ENCODE assay signal across 7 mouse cellular contexts in the genomic region with DNA sequence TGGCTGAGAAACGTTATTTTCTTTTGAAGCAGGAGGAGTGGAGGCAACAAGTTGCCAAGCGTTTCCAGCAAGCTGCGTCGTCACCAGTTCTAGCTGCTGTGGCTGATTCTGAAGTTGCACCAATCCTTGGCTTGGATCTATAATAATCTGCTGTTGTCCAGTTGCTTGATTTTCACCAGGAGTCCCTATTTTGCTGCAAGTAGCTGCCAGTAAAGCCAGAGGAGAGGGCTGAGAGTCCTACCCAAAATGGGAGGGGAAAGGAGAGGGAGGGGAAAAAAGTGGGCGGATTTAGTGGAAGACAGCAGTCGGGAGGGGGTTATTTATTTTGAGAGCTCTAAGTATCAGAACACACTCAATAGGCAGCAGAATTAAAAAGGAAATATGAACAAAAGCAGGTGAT. TPM values are rescaled to one million over a fixed set of nuclear protein-coding genes. Genes with fewer than 3 reads are reported as not detected.
A peak's percentile ranks its signal among the peaks of the same experiment; 100 is the strongest.
DNase-seq lines count a peak whose midpoint lies in the region; ATAC-seq and TF ChIP-seq lines count a peak whose summit lies in the region.

No protein-coding gene starts in this region.

- DNase-seq in A20 (ENCODE audit: low read depth, low spot score): peak; percentile 45
- DNase-seq in MEL-GATA-1-ER (ENCODE audit: extremely low read depth, low read depth): peak; percentile 85
- DNase-seq in heart, embryonic 10.5 days (ENCODE audit: low spot score): peak; percentile 74
- peak; percentile 69 for DNase-seq in lung, postnatal 0 days (ENCODE audit: low spot score)

- H3K4me2 ChIP-seq in kidney, embryonic 15.5 days: peak overlapping the region; percentile 88
- H3K4me2 ChIP-seq in lung, postnatal 0 days (replicated peaks; ENCODE audit: low read depth, low read length): peak overlapping the region; percentile 64
- peak overlapping the region; percentile 66 for H3K4me2 ChIP-seq in stomach, embryonic 16.5 days (ENCODE audit: low read depth, low read length)

- H3K9ac ChIP-seq in kidney, embryonic 15.5 days: no peak overlapping the region
- H3K9ac ChIP-seq in lung, postnatal 0 days (replicated peaks; ENCODE audit: low read depth): no peak overlapping the region
- H3K9ac ChIP-seq in stomach, embryonic 16.5 days (ENCODE audit: low read length): peak overlapping the region; percentile 36; the same call in 1 of the 2 replicates

- no peak for TF ChIP-seq POLR2A in cortical plate, adult 2 months (IDR thresholded peaks at IDR 0.05; ENCODE audit: extremely low read depth, insufficient read depth, low read length)

- H3K4me3 ChIP-seq in cortical plate, adult 2 months (ENCODE audit: insufficient read depth, low read length): peak overlapping the region; percentile 84; the same call in 1 of the 2 replicates
- H3K4me3 ChIP-seq in heart, embryonic 10.5 days: peak overlapping the region; percentile 70
- peak overlapping the region; percentile 93 for H3K4me3 ChIP-seq in kidney, embryonic 15.5 days (replicated peaks)
- peak overlapping the region; percentile 93; the same call in 1 of the 2 replicates for H3K4me3 ChIP-seq in lung, postnatal 0 days (ENCODE audit: low read depth, low read length)
- H3K4me3 ChIP-seq in stomach, embryonic 16.5 days (replicated peaks; ENCODE audit: low read length): peak overlapping the region; percentile 15

- peaks cover 8% of the 10 kb centered on the region; the same call in 1 of the 2 replicates for H3K36me3 ChIP-seq in heart, embryonic 10.5 days
- 0 out of 2 replicates have a peak, but pooled peaks cover 2% of the 10 kb centered on the region for H3K36me3 ChIP-seq in kidney, embryonic 15.5 days
- no peaks in the 10 kb centered on the region for H3K36me3 ChIP-seq in lung, postnatal 0 days (ENCODE audit: insufficient read depth, low read length)
- no peaks in the 10 kb centered on the region for H3K36me3 ChIP-seq in stomach, embryonic 16.5 days (ENCODE audit: control insufficient read depth, insufficient read depth, low read length)

- H3K27ac ChIP-seq in cortical plate, adult 2 months (ENCODE audit: insufficient read depth, low read length): no peak overlapping the region
- H3K27ac ChIP-seq in heart, embryonic 10.5 days: peak overlapping the region; percentile 91; the same call in 1 of the 2 replicates
- H3K27ac ChIP-seq in kidney, embryonic 15.5 days: no peak overlapping the region
- H3K27ac ChIP-seq in lung, postnatal 0 days (ENCODE audit: low read length): peak overlapping the region; percentile 11; the same call in 1 of the 2 replicates
- no peak overlapping the region for H3K27ac ChIP-seq in stomach, embryonic 16.5 days (ENCODE audit: low read length)

- WGBS in heart, embryonic 10.5 days: 42% methylated on average over 6 of the region's 6 CpGs
- WGBS in kidney, embryonic 15.5 days: 25% methylated on average over 6 of the region's 6 CpGs
- WGBS in lung, postnatal 0 days: 16% methylated on average over 6 of the region's 6 CpGs
- WGBS in stomach, embryonic 16.5 days: 14% methylated on average over 6 of the region's 6 CpGs

- TF ChIP-seq EP300 in lung, postnatal 0 days (IDR thresholded peaks at IDR 0.05): no peak

- H3K9me3 ChIP-seq in heart, embryonic 10.5 days: no peaks in the 10 kb centered on the region
- H3K9me3 ChIP-seq in kidney, embryonic 15.5 days (replicated peaks): no peaks in the 10 kb centered on the region
- no peaks in the 10 kb centered on the region for H3K9me3 ChIP-seq in lung, postnatal 0 days (ENCODE audit: low read length)
- H3K9me3 ChIP-seq in stomach, embryonic 16.5 days (replicated peaks; ENCODE audit: control insufficient read depth, low read length): no peaks in the 10 kb centered on the region

- ATAC-seq in kidney, embryonic 15.5 days (replicated peaks; ENCODE audit: low FRiP score): no peak
- no peak for ATAC-seq in lung, postnatal 0 days
- no peak for ATAC-seq in stomach, embryonic 16.5 days (ENCODE audit: insufficient read depth, low FRiP score)

- peaks cover 4% of the 10 kb centered on the region; the same call in 1 of the 2 replicates for H3K4me1 ChIP-seq in cortical plate, adult 2 months (ENCODE audit: control insufficient read depth, insufficient read depth, low read length)
- H3K4me1 ChIP-seq in heart, embryonic 10.5 days: peaks cover 22% of the 10 kb centered on the region; the same call in 1 of the 2 replicates
- peaks cover 24% of the 10 kb centered on the region for H3K4me1 ChIP-seq in kidney, embryonic 15.5 days
- peaks cover 7% of the 10 kb centered on the region; the same call in 1 of the 2 replicates for H3K4me1 ChIP-seq in lung, postnatal 0 days (ENCODE audit: insufficient read depth, low read depth, low read length)
- H3K4me1 ChIP-seq in stomach, embryonic 16.5 days (ENCODE audit: control insufficient read depth, insufficient read depth, low read length): peaks cover 10% of the 10 kb centered on the region; the same call in 1 of the 2 replicates

- no peak for TF ChIP-seq CTCF in cortical plate, adult 2 months (IDR thresholded peaks at IDR 0.05; ENCODE audit: extremely low read depth, insufficient read depth, low read length)
- TF ChIP-seq CTCF in lung, postnatal 0 days (IDR thresholded peaks at IDR 0.05): no peak

- no peaks in the 10 kb centered on the region for H3K27me3 ChIP-seq in heart, embryonic 10.5 days (ENCODE audit: insufficient read depth, poor library complexity, severe bottlenecking)
- no peaks in the 10 kb centered on the region for H3K27me3 ChIP-seq in kidney, embryonic 15.5 days
- no peaks in the 10 kb centered on the region for H3K27me3 ChIP-seq in lung, postnatal 0 days (replicated peaks; ENCODE audit: insufficient read depth, low read length)
- no peaks in the 10 kb centered on the region for H3K27me3 ChIP-seq in stomach, embryonic 16.5 days (ENCODE audit: control insufficient read depth, insufficient read depth, low read length)

RNA-seq across cellular contexts. Expression of gene Sp4, which starts 1.3 kb away (rescaled TPM):
- 9.6 and 9.7 TPM in 2 replicates for polyA plus RNA-seq in cortical plate, adult 2 months (2012; rRNA removed)
- 7.3 and 7.8 TPM in 2 replicates for polyA plus RNA-seq in heart, embryonic 10.5 days (2016; fragmentation: Nextera tagmentation; extraction: Ambion mirVana)
- 7.8 and 9.3 TPM in 2 replicates for polyA plus RNA-seq in kidney, embryonic 15.5 days (2015; fragmentation: Nextera tagmentation; extraction: Ambion mirVana)
- 5.6 and 6.5 TPM in 2 replicates for polyA plus RNA-seq in lung, postnatal 0 days (2015; fragmentation: Nextera tagmentation; extraction: Ambion mirVana)
- 5.0 and 5.6 TPM in 2 replicates for polyA plus RNA-seq in stomach, embryonic 16.5 days (2015; fragmentation: Nextera tagmentation; extraction: Ambion mirVana)

Comparison
In these comparisons a context has a peak if more than half of its experiments do, and no peak if none do; other contexts are left out.
1. H3K27ac ChIP-seq: peak in heart, embryonic 10.5 days (single experiment) and lung, postnatal 0 days (single experiment); none in cortical plate, adult 2 months (single experiment), kidney, embryonic 15.5 days (single experiment) and stomach, embryonic 16.5 days (single experiment).
2. H3K4me3 ChIP-seq: peak in every context shown above with its lines; median percentile 93 in kidney, embryonic 15.5 days; 93 in lung, postnatal 0 days; 84 in cortical plate, adult 2 months; 70 in heart, embryonic 10.5 days; 15 in stomach, embryonic 16.5 days.
3. Peak in every context shown above with its lines, with median percentiles within 50 percentile points of each other: DNase-seq and H3K4me2 ChIP-seq.